Mouse (Mus musculus): ENCODE data around the gene Taf1d. TPM values are rescaled to one million over a fixed set of nuclear protein-coding genes. Genes with fewer than 3 reads are reported as not detected.

The Taf1d gene
- polyA plus RNA-seq, 1 experiment from 2014 or later = 34.9 TPM

DNA sequence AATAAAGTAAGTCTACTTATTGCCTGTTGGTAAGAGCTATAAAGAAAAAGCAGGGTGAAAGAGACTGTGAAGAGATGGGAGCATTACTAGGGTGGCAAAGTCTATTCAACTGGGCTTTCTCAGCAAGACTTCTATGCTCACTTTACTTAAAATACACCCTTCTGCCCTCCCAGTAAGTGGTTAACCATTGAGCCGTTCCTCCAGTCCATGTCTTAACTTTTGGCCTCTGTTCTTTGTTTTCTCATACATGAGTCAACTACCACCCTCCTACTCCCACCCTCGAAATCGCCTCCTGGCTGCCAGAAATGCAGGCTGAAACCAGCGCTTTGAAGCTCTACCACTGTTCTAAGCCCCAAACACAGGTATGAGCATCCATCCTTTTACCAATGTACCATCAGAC is 31.8 kb downstream of the Taf1d start:
- Histone ChIP-seq H3K36me3 (ENCODE audit: insufficient read depth, low read length) (peaks cover 26% of the 10 kb centered on the region), H3K4me2 (replicated peaks; ENCODE audit: low read depth, low read length) (no peak overlapping the region), H3K9me3 (ENCODE audit: low read length) (no peaks in the 10 kb centered on the region), H3K4me3 (ENCODE audit: low read depth, low read length) (no peak overlapping the region), H3K27ac (ENCODE audit: low read length) (no peak overlapping the region), H3K27me3 (replicated peaks; ENCODE audit: insufficient read depth, low read length) (no peaks in the 10 kb centered on the region), H3K4me1 (ENCODE audit: insufficient read depth, low read depth, low read length) (no peaks in the 10 kb centered on the region), H3K9ac (replicated peaks; ENCODE audit: low read depth) (no peak overlapping the region)
- no peak for TF ChIP-seq EP300 (IDR thresholded peaks at IDR 0.05)
- TF ChIP-seq CTCF (IDR thresholded peaks at IDR 0.05) = no peak
- no peak for ATAC-seq
- DNase-seq (ENCODE audit: low spot score) = no peak
- WGBS = 68% methylated on average over 4 of the region's 4 CpGs

GRCm38 (mm10) chr9:15349925-15350324 is 43.9 kb downstream of the Taf1d start:
- no peak for DNase-seq (ENCODE audit: low spot score)
- Histone ChIP-seq H3K27me3 (replicated peaks; ENCODE audit: insufficient read depth, low read length) (no peaks in the 10 kb centered on the region), H3K9ac (replicated peaks; ENCODE audit: low read depth) (no peak overlapping the region), H3K4me3 (ENCODE audit: low read depth, low read length) (no peak overlapping the region), H3K4me2 (replicated peaks; ENCODE audit: low read depth, low read length) (no peak overlapping the region), H3K9me3 (ENCODE audit: low read length) (no peaks in the 10 kb centered on the region), H3K4me1 (ENCODE audit: insufficient read depth, low read depth, low read length) (no peaks in the 10 kb centered on the region), H3K36me3 (ENCODE audit: insufficient read depth, low read length) (peaks cover 14% of the 10 kb centered on the region; the same call in 1 of the 2 replicates), H3K27ac (ENCODE audit: low read length) (no peak overlapping the region)
- no peak for TF ChIP-seq EP300 (IDR thresholded peaks at IDR 0.05)
- TF ChIP-seq CTCF (IDR thresholded peaks at IDR 0.05) = no peak
- ATAC-seq = no peak
- WGBS = 74% methylated on average over 2 of the region's 2 CpGs

- Histone ChIP-seq H3K9ac (replicated peaks; ENCODE audit: low read depth) (peak overlapping the region; percentile 63), H3K4me3 (ENCODE audit: low read depth, low read length) (peak overlapping the region; percentile 66), H3K36me3 (ENCODE audit: insufficient read depth, low read length) (peaks cover 5% of the 10 kb centered on the region; the same call in 1 of the 2 replicates), H3K9me3 (ENCODE audit: low read length) (no peaks in the 10 kb centered on the region), H3K27me3 (replicated peaks; ENCODE audit: insufficient read depth, low read length) (no peaks in the 10 kb centered on the region; the same call in 1 of the 2 replicates), H3K4me2 (replicated peaks; ENCODE audit: low read depth, low read length) (peak overlapping the region; percentile 67), H3K4me1 (ENCODE audit: insufficient read depth, low read depth, low read length) (peaks cover 5% of the 10 kb centered on the region; the same call in 1 of the 2 replicates), H3K27ac (ENCODE audit: low read length) (peak overlapping the region; percentile 69)
- no peak for DNase-seq (ENCODE audit: low spot score)
- TF ChIP-seq CTCF (IDR thresholded peaks at IDR 0.05) = no peak
- TF ChIP-seq EP300 (IDR thresholded peaks at IDR 0.05) = no peak
- 1% methylated on average over 9 of the region's 9 CpGs for WGBS
- ATAC-seq = no peak
Measured at GRCm38 (mm10) chr9:15356916-15357483, 51.0 kb downstream of the Taf1d start.

DNA sequence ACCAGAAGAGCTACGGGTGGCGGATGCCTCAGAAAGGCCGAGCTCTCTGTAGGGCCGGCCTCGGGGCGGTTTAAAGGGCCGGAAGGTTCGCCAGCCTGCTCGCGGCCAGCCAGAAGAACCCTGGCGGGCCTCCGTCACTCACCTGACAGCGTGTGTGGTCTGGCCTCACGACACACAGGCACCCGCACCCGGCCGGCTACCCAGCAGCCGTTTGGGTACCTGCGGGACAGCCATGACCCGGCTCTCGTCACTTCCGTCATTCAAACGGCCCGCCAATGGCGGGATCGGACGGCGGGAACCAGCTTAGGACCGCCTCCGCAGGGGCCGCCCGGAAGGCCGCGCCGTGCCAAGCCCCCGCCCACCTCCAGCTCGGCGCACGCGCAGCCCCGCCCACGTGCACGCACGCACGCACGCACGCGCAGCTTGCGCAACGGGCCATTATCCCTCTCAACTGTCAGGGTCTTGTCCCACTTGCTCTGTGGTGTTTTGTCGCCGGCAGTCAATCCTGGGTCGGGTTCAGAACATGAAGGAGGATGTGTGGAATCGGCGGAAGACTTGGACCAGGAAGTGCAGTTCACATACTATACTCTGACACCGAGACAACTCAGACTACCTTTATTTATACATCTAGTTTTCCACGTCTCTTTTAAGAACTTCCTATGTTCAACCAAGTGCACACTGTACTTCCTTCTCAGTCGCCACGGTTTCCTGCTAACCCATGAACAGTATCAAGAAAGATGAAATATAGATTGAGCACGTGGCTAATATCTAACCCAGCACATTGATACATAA is 51.7 kb downstream of the Taf1d start, which contains the start of gene Cep295:
Cep295 (minus strand) TSS at position 305 of the 792 bp plus-strand sequence.
- peak; percentile 97 for DNase-seq (ENCODE audit: low spot score)
- H3K4me3 ChIP-seq (ENCODE audit: low read depth, low read length) = peak within 1 kb of the TSS; percentile 66
- no peaks in the 10 kb centered on the region; the same call in 1 of the 2 replicates for H3K27me3 ChIP-seq (replicated peaks; ENCODE audit: insufficient read depth, low read length)
- 2% methylated on average over 56 of the region's 60 CpGs for WGBS
- peak within 1 kb of the TSS; percentile 69 for H3K27ac ChIP-seq (ENCODE audit: low read length)
- peaks cover 5% of the 10 kb centered on the region; the same call in 1 of the 2 replicates for H3K4me1 ChIP-seq (ENCODE audit: insufficient read depth, low read depth, low read length)
- TF ChIP-seq EP300 (IDR thresholded peaks at IDR 0.05) (peak; percentile 40; the same call in 1 of the 2 replicates), CTCF (IDR thresholded peaks at IDR 0.05) (no peak)
- no peaks in the 10 kb centered on the region for H3K9me3 ChIP-seq (ENCODE audit: low read length)
- H3K4me2 ChIP-seq (replicated peaks; ENCODE audit: low read depth, low read length) = peak within 1 kb of the TSS; percentile 67
- peak within 1 kb of the TSS; percentile 63 for H3K9ac ChIP-seq (replicated peaks; ENCODE audit: low read depth)
- H3K36me3 ChIP-seq (ENCODE audit: insufficient read depth, low read length) = peaks cover 5% of the 10 kb centered on the region; the same call in 1 of the 2 replicates
- ATAC-seq = peak; percentile 100

- no peak overlapping the region for H3K4me2 ChIP-seq (replicated peaks; ENCODE audit: low read depth, low read length)
- H3K27me3 ChIP-seq (replicated peaks; ENCODE audit: insufficient read depth, low read length) = no peaks in the 10 kb centered on the region
- TF ChIP-seq EP300 (IDR thresholded peaks at IDR 0.05) (no peak), CTCF (IDR thresholded peaks at IDR 0.05) (no peak)
- DNase-seq (ENCODE audit: low spot score) = no peak
- H3K9me3 ChIP-seq (ENCODE audit: low read length) = no peaks in the 10 kb centered on the region
- ATAC-seq = no peak
- no peak overlapping the region for H3K27ac ChIP-seq (ENCODE audit: low read length)
- no peaks in the 10 kb centered on the region for H3K36me3 ChIP-seq (ENCODE audit: insufficient read depth, low read length)
- H3K9ac ChIP-seq (replicated peaks; ENCODE audit: low read depth) = no peak overlapping the region
- no peaks in the 10 kb centered on the region for H3K4me1 ChIP-seq (ENCODE audit: insufficient read depth, low read depth, low read length)
- WGBS = 73% methylated on average over 1 of the region's 1 CpGs
- no peak overlapping the region for H3K4me3 ChIP-seq (ENCODE audit: low read depth, low read length)
Measured at GRCm38 (mm10) chr9:15364843-15365242, 58.8 kb downstream of the Taf1d start.

GRCm38 (mm10) chr9:15365856-15366255 is 59.8 kb downstream of the Taf1d start:
- no peaks in the 10 kb centered on the region for H3K4me1 ChIP-seq (ENCODE audit: insufficient read depth, low read depth, low read length)
- no peak overlapping the region for H3K4me2 ChIP-seq (replicated peaks; ENCODE audit: low read depth, low read length)
- H3K4me3 ChIP-seq (ENCODE audit: low read depth, low read length) = no peak overlapping the region
- no peak overlapping the region for H3K27ac ChIP-seq (ENCODE audit: low read length)
- DNase-seq (ENCODE audit: low spot score) = peak; percentile 45
- H3K9me3 ChIP-seq (ENCODE audit: low read length) = no peaks in the 10 kb centered on the region
- WGBS = 74% methylated on average over 1 of the region's 1 CpGs
- H3K27me3 ChIP-seq (replicated peaks; ENCODE audit: insufficient read depth, low read length) = no peaks in the 10 kb centered on the region
- TF ChIP-seq CTCF (IDR thresholded peaks at IDR 0.05) = peak; percentile 65
- TF ChIP-seq EP300 (IDR thresholded peaks at IDR 0.05) = no peak
- H3K36me3 ChIP-seq (ENCODE audit: insufficient read depth, low read length) = no peaks in the 10 kb centered on the region
- no peak overlapping the region for H3K9ac ChIP-seq (replicated peaks; ENCODE audit: low read depth)
- no peak for ATAC-seq

All from lung, postnatal 0 days (tissue).